In the genomic region with DNA sequence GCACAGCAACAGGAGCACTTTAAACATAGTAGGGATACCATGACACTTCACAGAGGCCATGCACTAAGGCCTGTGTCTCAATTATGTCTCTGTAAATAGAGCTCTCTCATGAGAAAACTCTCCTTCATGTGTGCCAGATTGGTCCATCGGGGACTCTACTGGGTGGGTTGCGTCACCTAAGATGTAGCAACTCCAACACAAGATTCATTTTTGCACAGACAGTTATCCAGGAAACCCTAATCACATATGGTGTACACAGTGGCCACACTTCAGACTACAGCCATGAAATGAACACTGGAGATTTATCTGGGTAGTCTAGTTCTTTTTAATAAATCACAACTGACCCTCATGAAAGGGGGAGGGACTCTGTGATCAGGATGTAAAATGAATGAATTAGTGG, we compare ENCODE assay signal across 23 mouse cellular contexts. TPM values are rescaled to one million over a fixed set of nuclear protein-coding genes. Genes with fewer than 3 reads are reported as not detected.
DNase-seq lines count a peak whose midpoint lies in the region; ATAC-seq lines count a peak whose summit lies in the region.
"Had no signal": no experiment of that assay in that cellular context is flagged by ENCODE, and none has a peak within 500 bp of the region (broad histone marks: within the 10 kb centered on the region; RNA-seq: fewer than 3 reads in every experiment).

No protein-coding gene starts in this region.

- no peak overlapping the region for H3K27ac ChIP-seq in liver, embryonic 11.5 days (ENCODE audit: low read depth, low read length)
- H3K27ac ChIP-seq: embryonic facial prominence, embryonic 10.5 days; embryonic facial prominence, embryonic 12.5 days; forebrain, embryonic 13.5 days; forebrain, embryonic 15.5 days had no signal

- H3K9ac ChIP-seq in liver, embryonic 11.5 days (ENCODE audit: low read depth, low read length), result no peak overlapping the region
- H3K9ac ChIP-seq: embryonic facial prominence, embryonic 12.5 days; forebrain, embryonic 13.5 days; forebrain, embryonic 15.5 days; forebrain, postnatal 0 days had no signal

- no peaks in the 10 kb centered on the region for H3K36me3 ChIP-seq in liver, embryonic 11.5 days (ENCODE audit: control insufficient read depth, insufficient read depth, low read length)
- H3K36me3 ChIP-seq: embryonic facial prominence, embryonic 10.5 days; embryonic facial prominence, embryonic 12.5 days; forebrain, embryonic 15.5 days had no signal

- H3K4me1 ChIP-seq in liver, embryonic 11.5 days (replicated peaks; ENCODE audit: control insufficient read depth, insufficient read depth, low read length), result no peaks in the 10 kb centered on the region
- H3K4me1 ChIP-seq: embryonic facial prominence, embryonic 10.5 days; embryonic facial prominence, embryonic 12.5 days; forebrain, embryonic 13.5 days; forebrain, embryonic 15.5 days had no signal

- ATAC-seq in granulocyte monocyte progenitor cell, adult 5-6 weeks (replicated peaks; ENCODE audit: poor library complexity, severe bottlenecking), result peak; percentile 73
- ATAC-seq in liver, embryonic 11.5 days (replicated peaks; ENCODE audit: low FRiP score), result no peak
- ATAC-seq: forebrain, embryonic 13.5 days; forebrain, embryonic 15.5 days; forebrain, postnatal 0 days had no signal

- WGBS in liver, embryonic 11.5 days, result 85% methylated on average over 2 of the region's 2 CpGs

- H3K4me2 ChIP-seq in liver, embryonic 11.5 days, result no peak overlapping the region
- H3K4me2 ChIP-seq: embryonic facial prominence, embryonic 12.5 days; forebrain, embryonic 13.5 days; forebrain, embryonic 15.5 days had no signal

- no peaks in the 10 kb centered on the region for H3K27me3 ChIP-seq in liver, embryonic 11.5 days (replicated peaks; ENCODE audit: control insufficient read depth, insufficient read depth, low read length)
- H3K27me3 ChIP-seq: embryonic facial prominence, embryonic 12.5 days; forebrain, embryonic 13.5 days; forebrain, embryonic 15.5 days had no signal

- H3K4me3 ChIP-seq in liver, embryonic 11.5 days (ENCODE audit: low read depth, low read length), result no peak overlapping the region
- H3K4me3 ChIP-seq: embryonic facial prominence, embryonic 10.5 days; embryonic facial prominence, embryonic 12.5 days; forebrain, embryonic 13.5 days; forebrain, embryonic 15.5 days had no signal

- H3K9me3 ChIP-seq in liver, embryonic 11.5 days (ENCODE audit: control insufficient read depth, low read length), result no peaks in the 10 kb centered on the region
- H3K9me3 ChIP-seq: embryonic facial prominence, embryonic 10.5 days; embryonic facial prominence, embryonic 12.5 days; forebrain, embryonic 13.5 days; forebrain, embryonic 15.5 days had no signal

- peak; percentile 43 for DNase-seq in adrenal gland, postnatal 10 days
- no peak for DNase-seq in adrenal gland, adult 8-10 months
- peak; percentile 25 for DNase-seq in 416B (ENCODE audit: low read depth)
- DNase-seq in left cerebral cortex, postnatal 4 days, result no peak
- DNase-seq in liver, embryonic 11.5 days (ENCODE audit: low spot score), result no peak
- DNase-seq: adrenal gland, adult 2 months; cerebellum, adult 11-12 months; cerebellum, adult 2 months; cerebellum, adult 9-10 months; cerebellum, postnatal 10 days; cerebellum, postnatal 25 days; forebrain, postnatal 0 days had no signal

- intact Hi-C loops in left cerebral cortex, postnatal 4 days (cut with DNase I), result no loop called here

RNA-seq across cellular contexts. Expression of gene Mgat4d, which starts 3.0 kb away (rescaled TPM):
- total RNA-seq in adrenal gland, postnatal 10 days (2021), result not detected
- not detected for total RNA-seq in adrenal gland, adult 8-10 months (2022)
- not detected in 2 replicates for total RNA-seq in granulocyte monocyte progenitor cell, adult 5-6 weeks (2014; fragmentation: Nextera tagmentation)
- total RNA-seq in granulocyte monocyte progenitor cell, adult 5-6 weeks (2017), result not detected in 2 replicates
- not detected for total RNA-seq in left cerebral cortex, postnatal 4 days (2021)
- polyA plus RNA-seq in liver, embryonic 11.5 days (2014; fragmentation: Nextera tagmentation; extraction: Ambion mirVana), result not detected in 2 replicates
- total RNA-seq: adrenal gland, adult 2 months; adrenal gland, postnatal 36 days; forebrain, postnatal 0 days; MEL had no signal
- polyA plus RNA-seq: adrenal gland, adult 2 months; C2C12; cerebellum, adult 2 months; cortical plate, adult 2 months; embryonic facial prominence, embryonic 10.5 days; embryonic facial prominence, embryonic 12.5 days; embryonic facial prominence, embryonic 14.5 days; forebrain, embryonic 11.5 days; forebrain, embryonic 13.5 days; forebrain, embryonic 15.5 days; forebrain, postnatal 0 days had no signal

RNA-seq across cellular contexts. Expression of gene Elmod2, which starts 19.0 kb away (rescaled TPM):
- total RNA-seq in adrenal gland, postnatal 10 days (2021), result 10 to 100 TPM; 22.2 to 25.8 TPM
- 10 to 100 TPM; 17.3 to 19.0 (median 18.3) TPM for total RNA-seq in adrenal gland, adult 8-10 months (2022)
- 7.2 and 12.3 TPM in 2 replicates for total RNA-seq in granulocyte monocyte progenitor cell, adult 5-6 weeks (2014; fragmentation: Nextera tagmentation)
- total RNA-seq in granulocyte monocyte progenitor cell, adult 5-6 weeks (2017), result 17.3 and 20.3 TPM in 2 replicates
- total RNA-seq in left cerebral cortex, postnatal 4 days (2021), result 10 to 100 TPM; 19.5 to 19.7 TPM
- 15.0 and 18.1 TPM in 2 replicates for polyA plus RNA-seq in liver, embryonic 11.5 days (2014; fragmentation: Nextera tagmentation; extraction: Ambion mirVana)

RNA-seq across cellular contexts. Expression of gene Clgn, which starts 38.4 kb away (rescaled TPM):
- total RNA-seq in adrenal gland, postnatal 10 days (2021), result 1 to 10 TPM in 1 of 2 experiments, under 1 TPM in 1; 0.60 to 1.4 TPM
- under 1 TPM in 2 of 4 experiments, not detected in 2; 0.07 to 0.24 TPM for total RNA-seq in adrenal gland, adult 8-10 months (2022)
- not detected in 2 replicates for total RNA-seq in granulocyte monocyte progenitor cell, adult 5-6 weeks (2014; fragmentation: Nextera tagmentation)
- total RNA-seq in granulocyte monocyte progenitor cell, adult 5-6 weeks (2017), result not detected in 2 replicates
- 10 to 100 TPM in 1 of 2 experiments, 1 to 10 TPM in 1; 9.6 to 10.0 TPM for total RNA-seq in left cerebral cortex, postnatal 4 days (2021)
- polyA plus RNA-seq in liver, embryonic 11.5 days (2014; fragmentation: Nextera tagmentation; extraction: Ambion mirVana), result 0.62 and 0.87 TPM in 2 replicates
- polyA plus RNA-seq: adrenal gland, adult 2 months; C2C12 had no signal

Comparison
In these comparisons a context has a peak if more than half of its experiments do, and no peak if none do; other contexts are left out.
1. DNase-seq: peak in adrenal gland, postnatal 10 days (single experiment) and 416B (single experiment); none in adrenal gland, adult 8-10 months (single experiment), left cerebral cortex, postnatal 4 days (single experiment) and liver, embryonic 11.5 days (single experiment).
2. RNA of gene Clgn, which starts 38.4 kb away (total RNA-seq): 9.6 to 10.0 TPM in left cerebral cortex, postnatal 4 days; 0.60 to 1.4 TPM in adrenal gland, postnatal 10 days, 0.07 to 0.24 TPM in adrenal gland, adult 8-10 months and not detected in granulocyte monocyte progenitor cell, adult 5-6 weeks; every median in the first group is over 4 times any median in the second.